Mouse (Mus musculus): ENCODE results near the gene Scd2. TPM values are rescaled to one million over a fixed set of nuclear protein-coding genes. Genes with fewer than 3 reads are reported as not detected.
A peak's percentile ranks its signal among the peaks of the same experiment; 100 is the strongest.
"Not testable (repeated sequence)": the region's sequence is repeated elsewhere in the genome, so short reads cannot be mapped to it uniquely, and the experiment has no call there.

Gene Scd2
- polyA plus RNA-seq, 1 experiment = 20.5 TPM

- Histone ChIP-seq H3K27me3 (ENCODE audit: control insufficient read depth, insufficient read depth, low read length) (no peaks in the 10 kb centered on the region), H3K27ac (ENCODE audit: insufficient read depth, low read depth, low read length) (no peak overlapping the region), H3K36me3 (ENCODE audit: control insufficient read depth, insufficient read depth, low read length) (no peaks in the 10 kb centered on the region), H3K4me1 (ENCODE audit: control insufficient read depth, insufficient read depth, insufficient read length, low read length) (no peaks in the 10 kb centered on the region), H3K4me3 (ENCODE audit: low read depth, low read length) (no peak overlapping the region)
- 92% methylated on average over 4 of the region's 4 CpGs for WGBS
- TF ChIP-seq POLR2A (IDR thresholded peaks at IDR 0.05; ENCODE audit: low read depth, low read length) = no peak
- no peak for TF ChIP-seq CTCF (IDR thresholded peaks at IDR 0.05; ENCODE audit: extremely low read depth, insufficient read length, insufficient replicate concordance, low read depth, low read length)
These were observed 19.0 kb upstream of the Scd2 start for GRCm38 (mm10) chr19:44274452-44274851.

DNA sequence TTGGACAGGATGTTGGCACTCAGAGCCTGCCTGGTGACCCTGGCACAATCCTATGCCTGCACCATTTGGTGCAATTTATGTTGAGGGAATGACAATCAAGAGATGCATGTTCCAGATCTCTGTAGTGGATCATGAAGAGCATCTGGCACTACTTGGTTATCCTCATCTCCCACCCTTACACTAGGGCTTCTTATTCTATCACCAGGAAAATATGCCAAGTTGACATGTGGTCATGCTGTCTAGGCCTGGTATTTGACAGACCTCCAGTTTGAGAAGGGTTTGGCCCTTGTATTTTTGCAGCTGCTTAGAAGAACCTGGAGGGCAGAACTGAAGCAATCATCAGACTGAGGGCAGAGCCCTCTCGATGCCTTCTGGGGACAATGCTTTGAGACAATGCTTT, 18.1 kb upstream of the Scd2 start:
- H3K4me3 ChIP-seq (ENCODE audit: low read depth, low read length) = no peak overlapping the region
- no peaks in the 10 kb centered on the region for H3K4me1 ChIP-seq (ENCODE audit: control insufficient read depth, insufficient read depth, insufficient read length, low read length)
- TF ChIP-seq POLR2A (IDR thresholded peaks at IDR 0.05; ENCODE audit: low read depth, low read length) = no peak
- H3K27ac ChIP-seq (ENCODE audit: insufficient read depth, low read depth, low read length) = no peak overlapping the region
- H3K27me3 ChIP-seq (ENCODE audit: control insufficient read depth, insufficient read depth, low read length) = no peaks in the 10 kb centered on the region
- 86% methylated on average over 1 of the region's 1 CpGs for WGBS
- H3K36me3 ChIP-seq (ENCODE audit: control insufficient read depth, insufficient read depth, low read length) = no peaks in the 10 kb centered on the region

DNA sequence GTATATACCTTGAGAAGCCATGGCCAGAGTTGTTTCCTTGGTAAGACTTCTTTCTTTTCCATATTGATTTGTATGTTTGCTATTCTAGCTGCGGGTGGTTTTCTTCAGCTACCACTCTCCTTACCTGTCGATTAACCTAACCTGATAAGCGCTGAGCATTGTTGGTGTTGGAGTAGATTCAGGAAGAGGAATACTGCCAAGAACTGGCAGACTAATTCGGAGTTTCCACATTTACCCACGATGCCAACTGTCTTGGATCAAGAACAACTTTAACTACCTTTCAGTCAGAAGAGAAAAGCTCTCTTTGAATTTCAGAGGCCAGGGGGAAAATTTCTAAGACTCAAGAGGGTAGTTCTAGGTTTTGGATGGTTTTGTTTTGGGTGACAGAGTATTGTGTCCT, 16.6 kb upstream of the Scd2 start:
- H3K27ac ChIP-seq (ENCODE audit: insufficient read depth, low read depth, low read length) = no peak overlapping the region
- WGBS = 45% methylated on average over 5 of the region's 5 CpGs
- H3K4me3 ChIP-seq (ENCODE audit: low read depth, low read length) = no peak overlapping the region
- TF ChIP-seq POLR2A (IDR thresholded peaks at IDR 0.05; ENCODE audit: low read depth, low read length) (no peak), CTCF (IDR thresholded peaks at IDR 0.05; ENCODE audit: extremely low read depth, insufficient read length, insufficient replicate concordance, low read depth, low read length) (no peak)
- no peaks in the 10 kb centered on the region for H3K27me3 ChIP-seq (ENCODE audit: control insufficient read depth, insufficient read depth, low read length)
- H3K36me3 ChIP-seq (ENCODE audit: control insufficient read depth, insufficient read depth, low read length) = no peaks in the 10 kb centered on the region
- peaks cover 1% of the 10 kb centered on the region; the same call in 1 of the 2 replicates for H3K4me1 ChIP-seq (ENCODE audit: control insufficient read depth, insufficient read depth, insufficient read length, low read length)

- Histone ChIP-seq H3K4me1 (ENCODE audit: control insufficient read depth, insufficient read depth, insufficient read length, low read length) (peaks cover 4% of the 10 kb centered on the region; the same call in 1 of the 2 replicates), H3K27ac (ENCODE audit: insufficient read depth, low read depth, low read length) (no peak overlapping the region), H3K36me3 (ENCODE audit: control insufficient read depth, insufficient read depth, low read length) (no peaks in the 10 kb centered on the region), H3K27me3 (ENCODE audit: control insufficient read depth, insufficient read depth, low read length) (no peaks in the 10 kb centered on the region), H3K4me3 (ENCODE audit: low read depth, low read length) (no peak overlapping the region)
- WGBS = 89% methylated on average over 8 of the region's 8 CpGs
- TF ChIP-seq CTCF (IDR thresholded peaks at IDR 0.05; ENCODE audit: extremely low read depth, insufficient read length, insufficient replicate concordance, low read depth, low read length) = no peak
- TF ChIP-seq POLR2A (IDR thresholded peaks at IDR 0.05; ENCODE audit: low read depth, low read length) = no peak
These were observed 15.5 kb upstream of the Scd2 start for GRCm38 (mm10) chr19:44277931-44278330.

DNA sequence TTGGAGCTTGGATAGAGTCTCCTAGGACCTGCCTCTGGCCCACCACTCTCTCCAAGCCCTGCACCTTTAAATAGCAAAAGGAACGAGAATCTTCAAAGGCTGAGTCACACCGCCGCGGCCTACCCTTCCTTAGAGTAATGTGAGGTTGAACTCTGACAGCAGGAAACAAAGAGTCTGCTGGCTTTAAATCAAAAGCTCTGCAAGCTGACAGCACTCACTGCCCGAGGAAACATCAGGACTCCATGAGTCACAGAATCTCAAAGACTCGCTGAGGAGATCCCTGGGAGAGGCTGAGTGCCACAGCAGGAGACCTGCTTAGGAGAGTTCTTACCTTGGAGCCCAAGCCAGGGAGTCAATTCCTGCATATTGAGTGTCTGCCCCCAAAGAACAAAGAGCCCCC, 12.7 kb upstream of the Scd2 start:
- Histone ChIP-seq H3K4me1 (ENCODE audit: control insufficient read depth, insufficient read depth, insufficient read length, low read length) (peaks cover 14% of the 10 kb centered on the region), H3K27ac (ENCODE audit: insufficient read depth, low read depth, low read length) (peak overlapping the region; percentile 32; the same call in 1 of the 2 replicates), H3K4me3 (ENCODE audit: low read depth, low read length) (no peak overlapping the region), H3K27me3 (ENCODE audit: control insufficient read depth, insufficient read depth, low read length) (no peaks in the 10 kb centered on the region), H3K36me3 (ENCODE audit: control insufficient read depth, insufficient read depth, low read length) (no peaks in the 10 kb centered on the region)
- 8% methylated on average over 6 of the region's 6 CpGs for WGBS
- no peak for TF ChIP-seq POLR2A (IDR thresholded peaks at IDR 0.05; ENCODE audit: low read depth, low read length)
- no peak for TF ChIP-seq CTCF (IDR thresholded peaks at IDR 0.05; ENCODE audit: extremely low read depth, insufficient read length, insufficient replicate concordance, low read depth, low read length)

- not testable (repeated sequence) for H3K27me3 ChIP-seq (ENCODE audit: control insufficient read depth, insufficient read depth, low read length); H3K36me3 ChIP-seq (ENCODE audit: control insufficient read depth, insufficient read depth, low read length); H3K27ac ChIP-seq (ENCODE audit: insufficient read depth, low read depth, low read length); H3K4me3 ChIP-seq (ENCODE audit: low read depth, low read length)
- whole genome bisulfite sequencing = 85% methylated on average over 1 of the region's 1 CpGs
- peaks cover 14% of the 10 kb centered on the region for H3K4me1 ChIP-seq (ENCODE audit: control insufficient read depth, insufficient read depth, insufficient read length, low read length)
These were observed 11.5 kb upstream of the Scd2 start for GRCm38 (mm10) chr19:44281825-44282447.

- Histone ChIP-seq H3K36me3 (ENCODE audit: control insufficient read depth, insufficient read depth, low read length) (no peaks in the 10 kb centered on the region), H3K27me3 (ENCODE audit: control insufficient read depth, insufficient read depth, low read length) (no peaks in the 10 kb centered on the region), H3K4me3 (ENCODE audit: low read depth, low read length) (no peak overlapping the region), H3K27ac (ENCODE audit: insufficient read depth, low read depth, low read length) (no peak overlapping the region), H3K4me1 (ENCODE audit: control insufficient read depth, insufficient read depth, insufficient read length, low read length) (peaks cover 14% of the 10 kb centered on the region)
- WGBS = 57% methylated on average over 9 of the region's 9 CpGs
- TF ChIP-seq POLR2A (IDR thresholded peaks at IDR 0.05; ENCODE audit: low read depth, low read length) (no peak), CTCF (IDR thresholded peaks at IDR 0.05; ENCODE audit: extremely low read depth, insufficient read length, insufficient replicate concordance, low read depth, low read length) (no peak)
These were observed 10.8 kb upstream of the Scd2 start for GRCm38 (mm10) chr19:44282534-44283156.

Measured in small intestine, adult 2 months (tissue).